Mouse (Mus musculus) ES-Bruce4 (cell line): ENCODE measurements around the gene Chmp6. TPM values are rescaled to one million over a fixed set of nuclear protein-coding genes. Genes with fewer than 3 reads are reported as not detected.

Source experiments
- H3K27ac ChIP-seq: 2 replicates; pipeline ENCODE4 v1.5.1; 2012; ENCODE audit warnings: low read length, inconsistent platforms; ENCODE audit not compliant: insufficient read depth
- H3K27me3 ChIP-seq: 2 replicates; pipeline ENCODE4 v1.6.1; 2012; ENCODE audit warnings: mild to moderate bottlenecking, low read length, inconsistent platforms; ENCODE audit not compliant: control insufficient read depth, poor library complexity, insufficient read depth, severe bottlenecking
- H3K36me3 ChIP-seq: 2 replicates; pipeline ENCODE4 v1.6.1; 2012; ENCODE audit warnings: inconsistent platforms, mild to moderate bottlenecking, low read length, moderate library complexity; ENCODE audit not compliant: control insufficient read depth, poor library complexity, insufficient read depth, severe bottlenecking
- H3K4me1 ChIP-seq: one replicate; pipeline ENCODE4 v1.8.1; 2011; ENCODE audit warnings: low read length; ENCODE audit not compliant: control insufficient read depth, insufficient read depth
- H3K4me3 ChIP-seq: 2 replicates; pipeline ENCODE4 v1.5.1; 2011; ENCODE audit warnings: low read depth, mild to moderate bottlenecking, low read length
- H3K9ac ChIP-seq: 2 replicates; pipeline ENCODE4 v1.6.1; 2012; ENCODE audit warnings: low read depth, mild to moderate bottlenecking, inconsistent platforms; ENCODE audit not compliant: poor library complexity, severe bottlenecking
- H3K9me3 ChIP-seq: replicated peaks from 2 replicates; pipeline ENCODE4 v1.6.1; 2012; ENCODE audit warnings: mild to moderate bottlenecking, low read length, inconsistent platforms; ENCODE audit not compliant: control insufficient read depth, poor library complexity, insufficient read depth, severe bottlenecking
- CTCF ChIP-seq: IDR thresholded peaks from one replicate; pipeline ENCODE4 v1.8.1; 2011; ENCODE audit warnings: low read depth, low read length
- EP300 ChIP-seq: IDR thresholded peaks from 2 replicates; pipeline ENCODE4 v1.6.1; 2011; ENCODE audit warnings: low read depth, low read length; ENCODE audit not compliant: insufficient read depth
- POLR2A ChIP-seq: IDR thresholded peaks from one replicate; pipeline ENCODE4 v1.8.1; 2011; ENCODE audit warnings: low read length; ENCODE audit not compliant: insufficient read depth
- polyA plus RNA-seq: library from polyadenylated mRNA; stranded (reverse); fragments of >200 nt; gene quantifications from 2 replicates; pipeline ENCODE4 v1.2.4, GENCODE M21; 2011; ENCODE audit warnings: low read depth; ENCODE audit not compliant: missing spikeins, insufficient read depth, insufficient read length

Chmp6 gene
- polyA plus RNA-seq, 1 experiment: 25.4 TPM

GRCm38 (mm10) chr11:119935457-119935856, 22.2 kb downstream of the Chmp6 start:
- Histone ChIP-seq H3K36me3 (no peaks in the 10 kb centered on the region), H3K27me3 (no peaks in the 10 kb centered on the region), H3K9ac (peak overlapping the region; percentile 40; the same call in 1 of the 2 replicates), H3K9me3 (no peaks in the 10 kb centered on the region; the same call in 1 of the 2 replicates), H3K4me1 (peaks cover 10% of the 10 kb centered on the region), H3K4me3 (no peak overlapping the region), H3K27ac (no peak overlapping the region)
- TF ChIP-seq CTCF (peak; percentile 79), POLR2A (no peak)

- H3K9me3 ChIP-seq: no peaks in the 10 kb centered on the region
- H3K36me3 ChIP-seq: no peaks in the 10 kb centered on the region
- peak overlapping the region; percentile 40 for H3K9ac ChIP-seq
- TF ChIP-seq EP300 (no peak), POLR2A (no peak), CTCF (no peak)
- peak overlapping the region; percentile 89 for H3K27ac ChIP-seq
- H3K4me1 ChIP-seq: peaks cover 10% of the 10 kb centered on the region
- H3K4me3 ChIP-seq: no peak overlapping the region
- no peaks in the 10 kb centered on the region for H3K27me3 ChIP-seq
Observed at GRCm38 (mm10) chr11:119936456-119936855, 23.2 kb downstream of the Chmp6 start.

- peak overlapping the region; percentile 89 for H3K27ac ChIP-seq
- no peaks in the 10 kb centered on the region for H3K36me3 ChIP-seq
- no peak overlapping the region for H3K4me3 ChIP-seq
- H3K9me3 ChIP-seq: no peaks in the 10 kb centered on the region
- peak overlapping the region; percentile 40 for H3K9ac ChIP-seq
- TF ChIP-seq POLR2A: no peak
- no peaks in the 10 kb centered on the region for H3K27me3 ChIP-seq
- peaks cover 10% of the 10 kb centered on the region for H3K4me1 ChIP-seq
Observed at GRCm38 (mm10) chr11:119937216-119937615, 24.0 kb downstream of the Chmp6 start.

GRCm38 (mm10) chr11:119937772-119938502, 24.7 kb downstream of the Chmp6 start:
- Histone ChIP-seq H3K36me3 (no peaks in the 10 kb centered on the region), H3K9ac (peak overlapping the region; percentile 40), H3K4me1 (peaks cover 10% of the 10 kb centered on the region), H3K4me3 (peak overlapping the region; percentile 16), H3K27ac (peak overlapping the region; percentile 89), H3K27me3 (no peaks in the 10 kb centered on the region), H3K9me3 (no peaks in the 10 kb centered on the region)
- TF ChIP-seq POLR2A (no peak), EP300 (peak; percentile 77), CTCF (no peak)

GRCm38 (mm10) chr11:119939073-119939710, 26.0 kb downstream of the Chmp6 start:
- no peak for TF ChIP-seq CTCF
- TF ChIP-seq EP300: no peak
- no peak for TF ChIP-seq POLR2A
- H3K4me3 ChIP-seq: no peak overlapping the region
- peak overlapping the region; percentile 40; the same call in 1 of the 2 replicates for H3K9ac ChIP-seq
- H3K27me3 ChIP-seq: no peaks in the 10 kb centered on the region
- H3K4me1 ChIP-seq: peaks cover 10% of the 10 kb centered on the region
- peak overlapping the region; percentile 54 for H3K27ac ChIP-seq
- no peaks in the 10 kb centered on the region for H3K36me3 ChIP-seq
- no peaks in the 10 kb centered on the region for H3K9me3 ChIP-seq

- Histone ChIP-seq H3K27ac (no peak overlapping the region), H3K9ac (no peak overlapping the region), H3K27me3 (no peaks in the 10 kb centered on the region), H3K4me1 (peaks cover 10% of the 10 kb centered on the region), H3K9me3 (no peaks in the 10 kb centered on the region), H3K36me3 (no peaks in the 10 kb centered on the region), H3K4me3 (no peak overlapping the region)
- TF ChIP-seq EP300 (no peak), CTCF (no peak), POLR2A (no peak)
Observed at GRCm38 (mm10) chr11:119939711-119940106, 26.5 kb downstream of the Chmp6 start.
